Mouse (Mus musculus) forebrain, embryonic 11.5 days (tissue): ENCODE data around the gene Lman1l. TPM values are rescaled to one million over a fixed set of nuclear protein-coding genes. Genes with fewer than 3 reads are reported as not detected.

Source experiments
- ATAC-seq: fragments of 200-750 bp; cut with Nextera tagmentation; replicated peaks from 2 replicates; pipeline ENCODE4 v1.8.0; 2017; ENCODE audit warnings: moderate TSS enrichment; ENCODE audit not compliant: low FRiP score
- DNase-seq: peaks from one replicate; pipeline ENCODE4 v3.0.0-alpha.2; 2017; ENCODE audit warnings: low spot score
- H3K27ac ChIP-seq: fragments of 300-500 bp; sonication (generic); 2 replicates; pipeline ENCODE4 v1.5.1; 2014; ENCODE audit warnings: low read depth, low read length
- H3K27me3 ChIP-seq: fragments of 300-500 bp; sonication (generic); 2 replicates; pipeline ENCODE4 v1.6.1; 2014; ENCODE audit warnings: mild to moderate bottlenecking, low read length, mixed read lengths; ENCODE audit not compliant: control insufficient read depth, insufficient read depth
- H3K36me3 ChIP-seq: fragments of 300-500 bp; sonication (generic); 2 replicates; pipeline ENCODE4 v1.6.1; 2014; ENCODE audit warnings: mild to moderate bottlenecking, low read length, moderate library complexity, mixed read lengths; ENCODE audit not compliant: control insufficient read depth, insufficient read depth
- H3K4me1 ChIP-seq: fragments of 300-500 bp; sonication (generic); replicated peaks from 2 replicates; pipeline ENCODE4 v1.6.1; 2014; ENCODE audit warnings: low read length, mixed read lengths; ENCODE audit not compliant: control insufficient read depth, insufficient read depth
- H3K4me2 ChIP-seq: fragments of 300-500 bp; sonication (generic); 2 replicates; pipeline ENCODE4 v1.6.1; 2014; ENCODE audit warnings: low read depth, mild to moderate bottlenecking, low read length, moderate library complexity, mixed read lengths; ENCODE audit not compliant: severe bottlenecking
- H3K4me3 ChIP-seq: fragments of 300-500 bp; sonication (generic); 2 replicates; pipeline ENCODE4 v1.5.1; 2014; ENCODE audit warnings: low read depth, low read length
- H3K9ac ChIP-seq: fragments of 300-500 bp; sonication (generic); 2 replicates; pipeline ENCODE4 v1.6.1; 2014; ENCODE audit warnings: low read length
- H3K9me3 ChIP-seq: fragments of 300-500 bp; sonication (generic); 2 replicates; pipeline ENCODE4 v1.6.1; 2016; ENCODE audit warnings: low read length, mixed read lengths; ENCODE audit not compliant: control insufficient read depth
- WGBS: fragments of 180-500 bp; shearing (Covaris S2); extraction: QIAGEN DNeasy Blood & Tissue Kit; methylation state at CpG from one replicate; pipeline ENCODE4 v1.1.7; 2014; 5-methylcytosine and 5-hydroxymethylcytosine counted together
- polyA plus RNA-seq: library from polyadenylated mRNA; unstranded; fragments of >200 nt; fragmentation: Nextera tagmentation; extraction: Ambion mirVana; gene quantifications from 2 replicates; pipeline ENCODE4 v1.2.1, GENCODE M21; 2014

Lman1l gene
- polyA plus RNA-seq, 1 experiment from 2014 or later = not detected

DNA sequence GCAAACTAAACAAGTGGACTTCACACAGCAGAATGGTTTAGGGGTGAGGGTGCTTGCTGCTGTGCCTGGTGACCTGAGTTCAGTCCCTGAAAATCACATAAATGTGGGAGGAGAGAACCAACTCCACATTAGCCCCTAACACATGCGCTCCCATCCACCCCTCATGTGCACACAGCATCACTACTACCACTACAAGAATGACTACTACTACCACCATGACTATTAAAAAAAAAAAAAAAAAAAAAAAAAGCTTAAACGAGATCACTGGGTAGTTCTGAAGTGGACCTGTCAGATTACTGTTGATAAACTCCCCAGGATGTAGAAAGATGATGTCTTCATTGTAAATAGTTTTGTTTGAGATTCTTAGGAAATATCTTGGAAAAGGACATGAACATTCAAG lies 61.0 kb downstream of the Lman1l start:
- Histone ChIP-seq H3K9ac (no peak overlapping the region), H3K9me3 (no peaks in the 10 kb centered on the region), H3K27me3 (no peaks in the 10 kb centered on the region), H3K36me3 (no peaks in the 10 kb centered on the region), H3K4me3 (no peak overlapping the region), H3K4me2 (no peak overlapping the region), H3K27ac (no peak overlapping the region), H3K4me1 (peaks cover 7% of the 10 kb centered on the region)
- ATAC-seq = no peak
- WGBS = 77% methylated on average over 2 of the region's 2 CpGs
- no peak for DNase-seq

DNA sequence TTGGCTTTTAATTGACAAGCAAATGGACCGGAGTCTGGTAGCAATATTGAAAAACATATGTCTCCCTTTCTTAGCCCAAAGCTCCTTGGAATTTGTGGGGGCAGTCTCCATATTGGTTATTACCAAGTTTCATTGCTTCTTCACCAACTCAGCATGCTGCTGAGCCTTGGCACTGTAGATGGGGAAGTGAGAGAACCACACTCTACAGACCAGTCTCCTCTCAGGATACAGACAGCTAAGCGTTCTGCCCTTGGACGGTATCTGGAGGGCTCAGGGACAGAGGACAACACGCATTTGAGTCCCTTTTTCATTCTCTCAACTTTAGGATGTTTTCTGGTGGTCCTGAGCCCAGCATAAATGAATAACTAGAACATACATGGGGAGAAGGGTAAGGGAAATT lies 61.9 kb downstream of the Lman1l start:
- 92% methylated on average over 4 of the region's 4 CpGs for WGBS
- H3K4me2 ChIP-seq = no peak overlapping the region
- DNase-seq (no peak), ATAC-seq (no peak)
- peaks cover 7% of the 10 kb centered on the region for H3K4me1 ChIP-seq
- no peak overlapping the region for H3K9ac ChIP-seq
- no peak overlapping the region for H3K27ac ChIP-seq
- no peaks in the 10 kb centered on the region for H3K27me3 ChIP-seq
- H3K36me3 ChIP-seq = no peaks in the 10 kb centered on the region
- no peaks in the 10 kb centered on the region for H3K9me3 ChIP-seq
- H3K4me3 ChIP-seq = no peak overlapping the region

DNA sequence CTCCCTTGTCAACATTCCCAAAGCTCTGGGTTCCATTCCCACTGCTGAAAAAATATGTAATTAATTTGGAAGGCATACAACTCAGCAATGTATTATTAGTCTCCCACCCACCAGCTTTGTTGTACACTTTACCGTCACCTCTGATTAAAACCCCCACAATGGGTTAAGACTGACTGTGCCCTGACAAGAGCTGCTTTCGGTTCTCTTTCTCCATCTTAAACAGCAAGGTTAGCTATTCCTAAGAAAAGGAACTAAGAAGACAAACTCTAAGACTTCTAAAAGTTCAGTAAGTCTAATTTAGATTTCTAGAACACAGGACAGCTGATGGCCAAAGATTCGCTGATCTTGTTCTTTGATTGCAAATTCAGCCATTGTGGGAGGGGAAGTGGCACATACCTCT lies 63.4 kb downstream of the Lman1l start:
- Histone ChIP-seq H3K4me1 (peaks cover 7% of the 10 kb centered on the region), H3K4me3 (no peak overlapping the region), H3K36me3 (no peaks in the 10 kb centered on the region), H3K27me3 (no peaks in the 10 kb centered on the region), H3K9me3 (no peaks in the 10 kb centered on the region), H3K27ac (no peak overlapping the region), H3K4me2 (no peak overlapping the region), H3K9ac (no peak overlapping the region)
- WGBS = 82% methylated on average over 3 of the region's 3 CpGs
- no peak for ATAC-seq
- no peak for DNase-seq

Other genes with a start within 250 kb of the Lman1l start
- gene Ppcdc, start 180.7 kb downstream of the Lman1l start, polyA plus RNA-seq = 26.5 and 29.5 TPM in 2 replicates
- gene Scamp5, start 152.7 kb downstream of the Lman1l start, polyA plus RNA-seq = 15.5 and 17.4 TPM in 2 replicates
- 1.5 and 3.4 TPM in 2 replicates for gene Rpp25, start 116.7 kb downstream of the Lman1l start, polyA plus RNA-seq
- 624 and 635 TPM in 2 replicates for gene Cox5a, start 99.5 kb downstream of the Lman1l start, polyA plus RNA-seq
- gene Fam219b, start 83.2 kb downstream of the Lman1l start, polyA plus RNA-seq = 21.0 TPM in 2 replicates
- 55.1 and 65.5 TPM in 2 replicates for gene Mpi, start 68.0 kb downstream of the Lman1l start, polyA plus RNA-seq
- gene Scamp2, start 59.8 kb downstream of the Lman1l start, polyA plus RNA-seq = 57.7 and 58.2 TPM in 2 replicates
- 12.6 and 15.1 TPM in 2 replicates for gene Ulk3, start 31.3 kb downstream of the Lman1l start, polyA plus RNA-seq
- 0.15 TPM in 1 of 2 replicates, not detected in the other for gene Cplx3, start 14.5 kb downstream of the Lman1l start, polyA plus RNA-seq
- 32.9 and 39.5 TPM in 2 replicates for gene Csk, start 32.9 kb upstream of the Lman1l start, polyA plus RNA-seq
- gene Cyp1a2, start 62.9 kb upstream of the Lman1l start, polyA plus RNA-seq = not detected in 2 replicates
- not detected in 2 replicates for gene Cyp1a1, start 67.2 kb upstream of the Lman1l start, polyA plus RNA-seq
- 25.1 and 27.4 TPM in 2 replicates for gene Edc3, start 87.8 kb upstream of the Lman1l start, polyA plus RNA-seq
- 91.5 and 102 TPM in 2 replicates for gene Clk3, start 145.1 kb upstream of the Lman1l start, polyA plus RNA-seq
- 27.4 and 32.1 TPM in 2 replicates for gene Arid3b, start 216.0 kb upstream of the Lman1l start, polyA plus RNA-seq